Mouse (Mus musculus): ENCODE measurements around the gene Ppib. TPM values are rescaled to one million over a fixed set of nuclear protein-coding genes. Genes with fewer than 3 reads are reported as not detected.

Ppib gene
- polyA plus RNA-seq, 1 experiment from 2014 or later, result 354 TPM

DNA sequence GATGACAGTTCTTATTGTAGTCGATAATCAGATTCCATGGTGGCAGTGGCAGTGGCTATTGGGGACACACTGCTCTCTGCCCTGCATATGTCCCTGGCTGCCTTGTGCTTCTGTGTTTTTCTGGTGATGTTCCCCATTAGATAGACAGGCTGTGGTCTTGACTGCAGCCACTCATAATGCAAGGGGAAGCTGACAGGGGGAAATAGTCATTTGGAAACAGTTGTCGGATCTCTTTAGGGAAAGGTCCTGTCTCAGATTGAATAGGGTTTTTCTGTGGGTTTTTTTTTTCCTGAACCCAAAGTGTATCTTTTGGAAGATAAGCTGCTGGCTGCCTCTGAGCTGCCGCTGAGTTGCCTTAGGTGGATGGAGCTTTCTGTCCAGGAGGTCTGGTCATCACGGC is 22.0 kb downstream of the Ppib start:
- ATAC-seq (replicated peaks; ENCODE audit: extremely low read depth, insufficient read depth, low FRiP score), result no peak
- WGBS, result 58% methylated on average over 4 of the region's 4 CpGs
- no peak overlapping the region for H3K9ac ChIP-seq (ENCODE audit: low read length)
- H3K4me2 ChIP-seq (ENCODE audit: low read depth, low read length), result no peak overlapping the region
- H3K36me3 ChIP-seq (ENCODE audit: control insufficient read depth, insufficient read depth), result peaks cover 6% of the 10 kb centered on the region
- H3K4me1 ChIP-seq (ENCODE audit: control insufficient read depth, insufficient read depth, low read length), result peaks cover 6% of the 10 kb centered on the region; the same call in 1 of the 2 replicates
- H3K9me3 ChIP-seq (replicated peaks; ENCODE audit: control insufficient read depth, low read length), result no peaks in the 10 kb centered on the region
- H3K27me3 ChIP-seq (ENCODE audit: control insufficient read depth, insufficient read depth, low read length), result no peaks in the 10 kb centered on the region
- H3K4me3 ChIP-seq (ENCODE audit: low read length), result no peak overlapping the region
- H3K27ac ChIP-seq (ENCODE audit: low read length), result no peak overlapping the region

DNA sequence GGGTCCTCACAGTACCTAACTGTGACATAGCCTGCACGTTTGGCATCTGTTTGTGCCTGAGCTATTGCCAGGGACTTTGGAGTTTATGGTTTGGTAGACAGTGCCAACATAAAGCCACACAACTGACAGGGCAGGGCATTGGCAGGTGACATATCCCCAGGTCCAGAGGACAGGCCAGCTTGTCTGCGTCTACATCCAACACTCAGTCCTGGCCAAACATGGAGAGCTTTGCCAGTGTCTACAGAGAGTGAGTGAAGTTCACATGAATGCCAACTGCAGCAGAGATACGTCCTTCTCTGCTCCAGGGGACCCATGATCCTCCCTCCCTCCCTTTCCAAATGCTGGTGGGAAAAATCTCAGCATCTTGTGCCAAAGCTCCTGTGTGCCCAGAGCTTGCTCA is 24.1 kb downstream of the Ppib start:
- 85% methylated on average over 3 of the region's 3 CpGs for WGBS

DNA sequence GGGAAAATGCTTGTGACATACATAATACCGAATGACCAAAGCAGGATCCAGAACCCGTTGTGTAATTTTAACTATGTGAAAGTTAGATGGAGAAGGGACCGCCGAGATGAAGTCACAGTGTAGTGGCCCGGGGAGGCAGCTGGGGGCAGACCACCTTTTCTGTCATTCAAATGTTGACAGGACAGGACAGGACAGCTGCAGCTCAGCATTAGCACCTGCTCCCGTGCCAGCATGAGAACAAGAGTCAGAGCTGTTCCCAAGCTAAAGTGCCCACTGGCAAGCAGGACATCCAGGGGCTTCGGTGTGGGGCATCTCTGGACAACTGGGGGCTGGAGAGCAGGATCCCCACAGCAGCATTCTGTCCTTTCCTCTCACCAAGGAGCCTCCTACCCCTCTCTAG is 27.0 kb downstream of the Ppib start:
- Histone ChIP-seq H3K27me3 (ENCODE audit: control insufficient read depth, insufficient read depth, low read length) (no peaks in the 10 kb centered on the region), H3K4me1 (ENCODE audit: control insufficient read depth, insufficient read depth, low read length) (no peaks in the 10 kb centered on the region; the same call in none of the 2 replicates), H3K27ac (ENCODE audit: low read length) (no peak overlapping the region), H3K9me3 (replicated peaks; ENCODE audit: control insufficient read depth, low read length) (no peaks in the 10 kb centered on the region), H3K36me3 (ENCODE audit: control insufficient read depth, insufficient read depth) (peaks cover 32% of the 10 kb centered on the region), H3K4me3 (ENCODE audit: low read length) (no peak overlapping the region), H3K4me2 (ENCODE audit: low read depth, low read length) (no peak overlapping the region), H3K9ac (ENCODE audit: low read length) (no peak overlapping the region)
- ATAC-seq (replicated peaks; ENCODE audit: extremely low read depth, insufficient read depth, low FRiP score), result no peak
- WGBS, result 93% methylated on average over 7 of the region's 7 CpGs

More for the DNA sequence above, 24.1 kb downstream of the Ppib start:
- Histone ChIP-seq H3K4me3 (ENCODE audit: low read length) (no peak overlapping the region), H3K36me3 (ENCODE audit: control insufficient read depth, insufficient read depth) (peaks cover 22% of the 10 kb centered on the region), H3K4me2 (ENCODE audit: low read depth, low read length) (no peak overlapping the region), H3K9me3 (replicated peaks; ENCODE audit: control insufficient read depth, low read length) (no peaks in the 10 kb centered on the region), H3K9ac (ENCODE audit: low read length) (no peak overlapping the region), H3K27me3 (ENCODE audit: control insufficient read depth, insufficient read depth, low read length) (no peaks in the 10 kb centered on the region), H3K27ac (ENCODE audit: low read length) (no peak overlapping the region), H3K4me1 (ENCODE audit: control insufficient read depth, insufficient read depth, low read length) (no peaks in the 10 kb centered on the region; the same call in 1 of the 2 replicates)
- ATAC-seq (replicated peaks; ENCODE audit: extremely low read depth, insufficient read depth, low FRiP score), result no peak

DNA sequence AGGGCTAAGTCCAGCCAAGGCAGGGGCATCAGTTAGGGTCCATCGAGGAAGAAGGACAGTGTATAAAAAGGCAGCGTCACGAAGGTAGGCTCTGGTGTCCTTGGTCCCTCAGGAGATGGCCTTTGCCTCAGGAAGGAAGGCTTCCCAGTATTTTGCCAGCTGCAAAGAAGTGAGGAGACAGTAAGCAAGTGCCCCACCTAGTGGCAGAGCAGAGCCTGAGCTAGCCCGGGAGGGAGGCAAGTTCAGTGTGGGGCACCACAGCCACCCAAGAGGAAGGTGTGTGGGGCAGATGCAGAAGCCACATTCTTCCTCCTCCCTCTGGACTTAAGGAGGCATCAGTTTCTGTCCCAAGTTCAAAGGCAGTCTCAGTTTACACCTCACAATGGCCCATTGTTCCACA is 28.4 kb downstream of the Ppib start:
- Histone ChIP-seq H3K4me2 (ENCODE audit: low read depth, low read length) (no peak overlapping the region), H3K36me3 (ENCODE audit: control insufficient read depth, insufficient read depth) (peaks cover 35% of the 10 kb centered on the region), H3K4me3 (ENCODE audit: low read length) (no peak overlapping the region), H3K27me3 (ENCODE audit: control insufficient read depth, insufficient read depth, low read length) (no peaks in the 10 kb centered on the region), H3K9ac (ENCODE audit: low read length) (no peak overlapping the region), H3K27ac (ENCODE audit: low read length) (no peak overlapping the region), H3K9me3 (replicated peaks; ENCODE audit: control insufficient read depth, low read length) (no peaks in the 10 kb centered on the region), H3K4me1 (ENCODE audit: control insufficient read depth, insufficient read depth, low read length) (peaks cover 2% of the 10 kb centered on the region)
- 36% methylated on average over 4 of the region's 4 CpGs for WGBS
- no peak for ATAC-seq (replicated peaks; ENCODE audit: extremely low read depth, insufficient read depth, low FRiP score)

DNA sequence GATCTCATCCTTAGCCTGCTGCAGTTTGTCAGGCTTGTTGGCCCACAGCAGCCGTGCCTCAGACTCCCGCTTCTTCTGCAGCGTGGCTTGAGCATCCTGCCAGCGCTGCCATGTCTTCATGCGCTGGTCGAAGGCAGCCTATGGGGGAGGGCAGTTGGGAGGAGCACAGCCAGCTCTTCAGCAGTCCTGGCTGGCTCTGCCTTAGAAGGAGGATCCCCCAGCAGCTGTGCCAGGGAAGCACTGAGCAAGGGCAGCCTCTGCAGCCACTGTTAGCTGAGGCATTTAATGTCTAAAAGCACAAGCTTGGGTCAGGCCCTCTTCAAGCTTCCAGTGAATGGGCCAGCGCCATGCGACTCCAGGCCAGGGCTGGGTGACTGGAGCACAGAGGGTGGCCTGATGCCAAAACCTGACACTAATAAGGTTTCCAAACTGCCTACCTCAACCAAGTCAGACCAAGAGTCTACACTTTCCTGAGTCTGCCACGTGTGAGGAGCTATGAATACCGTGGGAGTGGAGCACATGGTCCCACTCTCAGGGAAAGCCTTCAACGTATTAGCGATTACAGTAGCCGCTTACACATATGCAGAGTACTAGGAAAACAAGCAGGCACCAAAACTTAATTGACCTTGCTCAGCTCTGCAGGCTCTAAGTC is 30.7 kb downstream of the Ppib start:
- peaks cover 2% of the 10 kb centered on the region for H3K4me1 ChIP-seq (ENCODE audit: control insufficient read depth, insufficient read depth, low read length)
- H3K4me2 ChIP-seq (ENCODE audit: low read depth, low read length), result no peak overlapping the region
- 79% methylated on average over 13 of the region's 13 CpGs for WGBS
- H3K27ac ChIP-seq (ENCODE audit: low read length), result no peak overlapping the region
- no peaks in the 10 kb centered on the region for H3K9me3 ChIP-seq (replicated peaks; ENCODE audit: control insufficient read depth, low read length)
- peaks cover 46% of the 10 kb centered on the region for H3K36me3 ChIP-seq (ENCODE audit: control insufficient read depth, insufficient read depth)
- no peak overlapping the region for H3K4me3 ChIP-seq (ENCODE audit: low read length)
- no peaks in the 10 kb centered on the region for H3K27me3 ChIP-seq (ENCODE audit: control insufficient read depth, insufficient read depth, low read length)
- H3K9ac ChIP-seq (ENCODE audit: low read length), result no peak overlapping the region
- ATAC-seq (replicated peaks; ENCODE audit: extremely low read depth, insufficient read depth, low FRiP score), result no peak

DNA sequence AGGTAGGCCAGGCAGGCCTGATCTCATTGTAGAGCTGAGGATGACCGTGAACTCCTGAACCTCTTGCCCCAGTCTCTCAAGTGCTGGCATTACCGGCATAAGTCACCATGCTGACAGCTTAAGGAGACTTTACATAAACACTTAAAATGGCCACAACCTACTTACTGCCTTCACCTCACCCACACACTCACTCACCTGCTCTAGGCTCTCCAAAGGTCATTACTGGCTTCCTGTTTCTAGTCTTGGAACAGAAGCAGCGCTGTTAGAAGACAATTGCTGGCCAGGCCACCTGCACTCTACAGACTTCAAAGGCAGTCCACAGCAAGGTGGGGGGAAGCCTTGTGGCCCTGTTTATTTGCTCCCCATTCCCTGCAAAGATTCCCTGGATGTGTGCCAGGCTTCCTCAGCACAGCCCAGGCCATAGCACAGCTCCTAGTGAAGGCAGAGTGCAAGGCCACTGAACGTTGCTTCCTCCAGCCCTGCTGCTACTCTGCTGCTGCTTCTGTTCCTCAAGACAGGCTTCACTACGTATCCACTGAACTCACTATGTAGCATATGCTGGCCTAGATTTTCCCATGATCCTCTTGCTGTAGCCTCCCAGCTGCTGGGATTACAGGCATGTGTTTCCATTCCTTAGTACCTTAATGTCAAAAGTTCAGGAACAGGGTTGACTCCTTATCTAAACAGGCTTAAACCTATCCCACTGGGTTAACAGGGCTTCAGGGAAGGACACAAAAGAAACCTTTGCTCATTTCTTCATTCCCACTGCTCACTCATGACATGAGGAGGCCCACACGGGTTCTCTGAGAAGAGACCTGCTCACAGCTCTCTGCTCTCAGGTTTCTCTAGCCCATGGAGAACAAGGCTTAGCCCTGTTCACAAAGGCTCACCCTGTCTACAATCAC is 31.6 kb downstream of the Ppib start:
- Histone ChIP-seq H3K4me3 (ENCODE audit: low read length) (no peak overlapping the region), H3K4me2 (ENCODE audit: low read depth, low read length) (no peak overlapping the region), H3K27ac (ENCODE audit: low read length) (no peak overlapping the region), H3K9ac (ENCODE audit: low read length) (no peak overlapping the region), H3K36me3 (ENCODE audit: control insufficient read depth, insufficient read depth) (peaks cover 49% of the 10 kb centered on the region), H3K27me3 (ENCODE audit: control insufficient read depth, insufficient read depth, low read length) (no peaks in the 10 kb centered on the region), H3K9me3 (replicated peaks; ENCODE audit: control insufficient read depth, low read length) (no peaks in the 10 kb centered on the region), H3K4me1 (ENCODE audit: control insufficient read depth, insufficient read depth, low read length) (peaks cover 2% of the 10 kb centered on the region)
- WGBS, result 56% methylated on average over 6 of the region's 6 CpGs
- no peak for ATAC-seq (replicated peaks; ENCODE audit: extremely low read depth, insufficient read depth, low FRiP score)

DNA sequence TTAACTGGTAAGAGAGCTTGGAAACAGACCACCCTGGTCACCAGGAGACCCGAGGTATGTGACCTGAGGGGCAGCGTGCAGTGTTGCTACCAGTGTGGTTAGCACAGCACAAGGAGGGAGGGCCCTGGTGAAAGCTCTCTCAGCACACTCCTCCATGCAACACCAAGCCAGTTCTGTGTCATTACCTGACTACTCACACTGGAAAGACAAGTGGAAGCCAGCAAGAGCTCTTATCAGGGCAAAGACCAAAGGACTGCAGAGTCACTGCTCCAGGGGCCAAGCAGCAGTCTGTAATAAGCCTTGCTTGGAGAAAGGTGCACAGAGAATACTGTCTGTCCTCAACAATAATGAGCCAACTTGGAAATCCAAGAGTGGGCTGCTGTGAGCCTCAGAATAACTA is 32.6 kb downstream of the Ppib start:
- Histone ChIP-seq H3K36me3 (ENCODE audit: control insufficient read depth, insufficient read depth) (peaks cover 46% of the 10 kb centered on the region), H3K4me1 (ENCODE audit: control insufficient read depth, insufficient read depth, low read length) (peaks cover 2% of the 10 kb centered on the region), H3K9ac (ENCODE audit: low read length) (no peak overlapping the region), H3K4me3 (ENCODE audit: low read length) (no peak overlapping the region), H3K27me3 (ENCODE audit: control insufficient read depth, insufficient read depth, low read length) (no peaks in the 10 kb centered on the region), H3K27ac (ENCODE audit: low read length) (no peak overlapping the region), H3K9me3 (replicated peaks; ENCODE audit: control insufficient read depth, low read length) (no peaks in the 10 kb centered on the region), H3K4me2 (ENCODE audit: low read depth, low read length) (no peak overlapping the region)
- 56% methylated on average over 2 of the region's 2 CpGs for WGBS
- no peak for ATAC-seq (replicated peaks; ENCODE audit: extremely low read depth, insufficient read depth, low FRiP score)

DNA sequence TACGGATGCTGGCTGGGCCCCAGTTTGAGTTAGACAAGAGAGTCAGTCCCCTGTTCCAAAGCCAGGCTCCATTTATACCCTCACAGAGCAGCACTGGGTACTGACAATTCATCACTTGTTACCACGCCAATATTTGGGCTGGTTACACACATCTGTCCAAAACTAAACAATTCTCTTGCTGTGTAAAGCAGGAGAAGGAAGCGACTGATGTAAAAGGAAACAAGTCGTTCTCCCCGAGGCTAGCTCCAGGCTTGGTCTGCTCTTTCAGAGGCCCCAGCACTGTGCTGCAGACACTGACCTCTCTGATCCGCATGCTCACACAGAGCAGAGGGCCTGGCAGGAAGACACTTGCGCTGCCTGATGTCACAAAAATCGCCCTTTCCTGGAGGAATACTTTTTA is 41.6 kb downstream of the Ppib start:
- H3K27ac ChIP-seq (ENCODE audit: low read length), result no peak overlapping the region
- H3K4me3 ChIP-seq (ENCODE audit: low read length), result no peak overlapping the region
- no peaks in the 10 kb centered on the region for H3K27me3 ChIP-seq (ENCODE audit: control insufficient read depth, insufficient read depth, low read length)
- no peak for ATAC-seq (replicated peaks; ENCODE audit: extremely low read depth, insufficient read depth, low FRiP score)
- H3K9ac ChIP-seq (ENCODE audit: low read length), result no peak overlapping the region
- WGBS, result 86% methylated on average over 8 of the region's 8 CpGs
- peaks cover 34% of the 10 kb centered on the region for H3K36me3 ChIP-seq (ENCODE audit: control insufficient read depth, insufficient read depth)
- no peaks in the 10 kb centered on the region for H3K9me3 ChIP-seq (replicated peaks; ENCODE audit: control insufficient read depth, low read length)
- H3K4me2 ChIP-seq (ENCODE audit: low read depth, low read length), result no peak overlapping the region
- H3K4me1 ChIP-seq (ENCODE audit: control insufficient read depth, insufficient read depth, low read length), result no peaks in the 10 kb centered on the region

DNA sequence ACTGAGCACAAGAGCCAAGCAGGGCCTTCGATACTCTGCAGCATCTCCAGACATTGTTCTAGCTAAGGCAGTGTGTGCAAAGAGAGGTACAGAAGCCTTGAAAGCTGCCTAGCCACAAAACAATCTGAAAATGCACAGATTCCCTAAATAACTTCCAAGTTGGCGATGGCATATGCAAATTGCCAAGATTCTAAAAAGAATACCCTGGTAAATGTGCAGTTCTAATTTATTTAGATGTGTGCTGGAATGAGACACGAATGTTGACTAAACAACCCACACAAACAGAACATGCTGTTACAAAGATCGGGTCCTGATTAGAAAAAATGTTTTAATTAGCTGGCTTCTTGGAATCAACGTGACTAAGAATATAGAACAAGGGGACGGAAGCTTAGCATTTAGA is 42.6 kb downstream of the Ppib start:
- H3K27ac ChIP-seq (ENCODE audit: low read length), result no peak overlapping the region
- H3K36me3 ChIP-seq (ENCODE audit: control insufficient read depth, insufficient read depth), result peaks cover 29% of the 10 kb centered on the region
- no peak overlapping the region for H3K4me2 ChIP-seq (ENCODE audit: low read depth, low read length)
- H3K4me1 ChIP-seq (ENCODE audit: control insufficient read depth, insufficient read depth, low read length), result no peaks in the 10 kb centered on the region
- WGBS, result 92% methylated on average over 6 of the region's 6 CpGs
- H3K27me3 ChIP-seq (ENCODE audit: control insufficient read depth, insufficient read depth, low read length), result no peaks in the 10 kb centered on the region
- no peak overlapping the region for H3K4me3 ChIP-seq (ENCODE audit: low read length)
- ATAC-seq (replicated peaks; ENCODE audit: extremely low read depth, insufficient read depth, low FRiP score), result no peak
- H3K9me3 ChIP-seq (replicated peaks; ENCODE audit: control insufficient read depth, low read length), result no peaks in the 10 kb centered on the region
- H3K9ac ChIP-seq (ENCODE audit: low read length), result no peak overlapping the region

Data from heart, embryonic 16.5 days (tissue).